Mouse (Mus musculus) ES-CJ7 (cell line): ENCODE data around the gene Ipp.

Source experiments
- DNase-seq: peaks from one replicate; pipeline ENCODE4 v3.0.0; 2011; ENCODE audit warnings: low read depth, low spot score

Gene Ipp

GRCm38 (mm10) chr4:116507425-116508218 is at the start of gene Ipp:
Ipp (plus strand) TSS chr4:116507549.
- peak; percentile 96 for DNase-seq

GRCm38 (mm10) chr4:116461943-116462342 is 45.4 kb upstream of the Ipp start:
- no peak for DNase-seq

GRCm38 (mm10) chr4:116463231-116464125 is 43.9 kb upstream of the Ipp start:
- DNase-seq = peak; percentile 73

- peak; percentile 79 for DNase-seq
These were observed 43.0 kb upstream of the Ipp start, which contains the start of gene Mast2 for GRCm38 (mm10) chr4:116464126-116464981. Mast2 (minus strand) TSS chr4:116464183.

GRCm38 (mm10) chr4:116481322-116481721 is 26.0 kb upstream of the Ipp start:
- DNase-seq = no peak

- no peak for DNase-seq
These were observed 23.9 kb upstream of the Ipp start for GRCm38 (mm10) chr4:116483476-116483875.

GRCm38 (mm10) chr4:116491119-116491536 is 16.2 kb upstream of the Ipp start:
- DNase-seq = no peak

- no peak for DNase-seq
These were observed 15.5 kb upstream of the Ipp start for GRCm38 (mm10) chr4:116491886-116492285.

GRCm38 (mm10) chr4:116492460-116492859 is 14.9 kb upstream of the Ipp start:
- DNase-seq = no peak

- DNase-seq = no peak
These were observed 13.7 kb upstream of the Ipp start for GRCm38 (mm10) chr4:116493646-116494045.

- DNase-seq = no peak
These were observed 7.4 kb upstream of the Ipp start for GRCm38 (mm10) chr4:116499978-116500377.

- no peak for DNase-seq
These were observed 394 bp upstream of the Ipp start for GRCm38 (mm10) chr4:116506886-116507424.

GRCm38 (mm10) chr4:116531109-116531508 is 23.8 kb downstream of the Ipp start:
- no peak for DNase-seq

GRCm38 (mm10) chr4:116536351-116536750 is 29.0 kb downstream of the Ipp start:
- DNase-seq = no peak

GRCm38 (mm10) chr4:116537737-116538136 is 30.4 kb downstream of the Ipp start:
- no peak for DNase-seq

GRCm38 (mm10) chr4:116550432-116550831 is 43.1 kb downstream of the Ipp start:
- no peak for DNase-seq

GRCm38 (mm10) chr4:116553035-116553434 is 45.7 kb downstream of the Ipp start:
- no peak for DNase-seq

GRCm38 (mm10) chr4:116555413-116556300 is 48.3 kb downstream of the Ipp start, which contains the start of gene Tmem69:
Tmem69 (minus strand) TSS chr4:116555936.
- DNase-seq = peak; percentile 86

- DNase-seq = peak; percentile 96
These were observed 49.4 kb downstream of the Ipp start for GRCm38 (mm10) chr4:116556561-116557305.
